Mouse (Mus musculus): ENCODE results near the gene Vmn1r3.

DNA sequence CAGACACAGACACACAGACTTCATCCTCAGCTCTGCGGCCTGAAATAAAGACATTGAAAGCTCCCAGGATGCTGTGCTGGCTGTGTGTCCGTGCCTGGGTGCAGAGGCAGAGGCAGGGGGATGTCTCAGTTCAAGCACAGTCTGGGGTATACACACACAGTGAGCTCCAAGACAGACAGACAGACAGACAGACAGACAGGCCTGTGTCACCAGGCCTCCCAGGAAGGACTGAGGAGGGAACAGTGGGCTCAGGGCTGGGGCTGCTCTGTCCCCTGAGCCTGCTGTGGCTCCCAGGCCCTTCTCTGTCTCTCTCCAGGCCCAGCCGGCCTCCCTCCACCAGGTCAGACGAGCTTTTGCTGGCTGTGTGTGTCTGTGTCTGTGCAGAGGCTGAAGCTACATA, 43.3 kb upstream of the Vmn1r3 start:
- TF ChIP-seq EP300 (IDR thresholded peaks at IDR 0.05; ENCODE audit: low read depth) (no peak), CTCF (IDR thresholded peaks at IDR 0.05; ENCODE audit: low read depth) (no peak)

Data from liver, postnatal 0 days (tissue).